In the genomic region with DNA sequence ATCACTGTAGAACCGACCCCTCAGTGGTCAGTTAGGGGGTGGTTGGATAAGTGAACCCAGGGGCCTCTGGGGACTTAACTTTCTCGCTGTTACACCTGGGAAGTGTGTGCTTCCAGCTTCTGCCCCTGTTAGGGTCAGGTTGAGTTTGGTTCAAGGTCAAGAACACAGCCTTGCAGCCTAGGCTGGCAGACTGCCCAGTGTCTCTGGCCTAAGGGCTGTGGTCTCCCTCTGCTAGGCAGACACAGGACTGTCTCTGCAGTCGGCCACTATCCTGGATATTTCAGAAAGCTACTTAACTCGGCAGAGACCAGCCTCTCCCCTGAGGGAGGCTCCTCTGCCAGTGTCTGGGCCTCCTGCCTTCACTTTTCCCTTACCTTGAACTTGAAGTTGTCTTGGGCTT, we compare ENCODE assay signal across 8 mouse cellular contexts. TPM values are rescaled to one million over a fixed set of nuclear protein-coding genes. Genes with fewer than 3 reads are reported as not detected.
A peak's percentile ranks its signal among the peaks of the same experiment; 100 is the strongest.
DNase-seq lines count a peak whose midpoint lies in the region; ATAC-seq lines count a peak whose summit lies in the region.

No protein-coding gene starts in this region.

- H3K27ac ChIP-seq in embryonic facial prominence, embryonic 13.5 days, result peak overlapping the region; percentile 99; the same call in 1 of the 2 replicates
- H3K27ac ChIP-seq in kidney, embryonic 15.5 days, result peak overlapping the region; percentile 96
- H3K27ac ChIP-seq in neural tube, embryonic 12.5 days, result no peak overlapping the region

- H3K9me3 ChIP-seq in embryonic facial prominence, embryonic 13.5 days, result no peaks in the 10 kb centered on the region
- no peaks in the 10 kb centered on the region for H3K9me3 ChIP-seq in kidney, embryonic 15.5 days (replicated peaks)
- H3K9me3 ChIP-seq in neural tube, embryonic 12.5 days, result no peaks in the 10 kb centered on the region

- WGBS in embryonic facial prominence, embryonic 13.5 days, result 34% methylated on average over 4 of the region's 4 CpGs
- WGBS in kidney, embryonic 15.5 days, result 31% methylated on average over 4 of the region's 4 CpGs
- WGBS in neural tube, embryonic 12.5 days, result 55% methylated on average over 4 of the region's 4 CpGs

- H3K27me3 ChIP-seq in embryonic facial prominence, embryonic 13.5 days, result peaks cover 8% of the 10 kb centered on the region; the same call in 1 of the 2 replicates
- H3K27me3 ChIP-seq in kidney, embryonic 15.5 days, result peaks cover 6% of the 10 kb centered on the region; the same call in 1 of the 2 replicates
- H3K27me3 ChIP-seq in neural tube, embryonic 12.5 days (replicated peaks), result peaks cover 10% of the 10 kb centered on the region

- peak overlapping the region; percentile 92 for H3K4me2 ChIP-seq in embryonic facial prominence, embryonic 13.5 days
- peak overlapping the region; percentile 89 for H3K4me2 ChIP-seq in kidney, embryonic 15.5 days
- H3K4me2 ChIP-seq in neural tube, embryonic 12.5 days (replicated peaks), result peak overlapping the region; percentile 84

- peak overlapping the region; percentile 94 for H3K4me3 ChIP-seq in embryonic facial prominence, embryonic 13.5 days
- peak overlapping the region; percentile 92 for H3K4me3 ChIP-seq in kidney, embryonic 15.5 days (replicated peaks)
- peak overlapping the region; percentile 94; the same call in 1 of the 2 replicates for H3K4me3 ChIP-seq in neural tube, embryonic 12.5 days

- H3K9ac ChIP-seq in embryonic facial prominence, embryonic 13.5 days, result peak overlapping the region; percentile 97
- peak overlapping the region; percentile 93 for H3K9ac ChIP-seq in kidney, embryonic 15.5 days
- H3K9ac ChIP-seq in neural tube, embryonic 12.5 days, result peak overlapping the region; percentile 97

- peaks cover 50% of the 10 kb centered on the region for H3K36me3 ChIP-seq in embryonic facial prominence, embryonic 13.5 days
- peaks cover 45% of the 10 kb centered on the region for H3K36me3 ChIP-seq in kidney, embryonic 15.5 days
- H3K36me3 ChIP-seq in neural tube, embryonic 12.5 days, result peaks cover 53% of the 10 kb centered on the region

- ATAC-seq in embryonic facial prominence, embryonic 13.5 days (ENCODE audit: insufficient number of reproducible peaks, insufficient read depth, low FRiP score, low TSS enrichment, low read depth), result no peak
- ATAC-seq in kidney, embryonic 15.5 days (replicated peaks; ENCODE audit: low FRiP score), result no peak
- ATAC-seq in neural tube, embryonic 12.5 days (ENCODE audit: low FRiP score, low read depth), result no peak

- H3K4me1 ChIP-seq in embryonic facial prominence, embryonic 13.5 days, result peaks cover 63% of the 10 kb centered on the region
- H3K4me1 ChIP-seq in kidney, embryonic 15.5 days, result peaks cover 72% of the 10 kb centered on the region
- peaks cover 59% of the 10 kb centered on the region for H3K4me1 ChIP-seq in neural tube, embryonic 12.5 days

- DNase-seq in kidney, adult 11 months, result peak; percentile 34
- DNase-seq in kidney, adult 18-20 months, result no peak
- DNase-seq in layer of hippocampus, postnatal 36 days, result no peak
- DNase-seq in urinary bladder, postnatal 10 days (ENCODE audit: low spot score), result no peak
- no peak for DNase-seq in Muller cell, postnatal 12 days (ENCODE audit: inconsistent ontology term)

RNA-seq across cellular contexts. Expression of a gene that starts 3.8 kb away (rescaled TPM):
- polyA plus RNA-seq in embryonic facial prominence, embryonic 13.5 days (2015; fragmentation: Nextera tagmentation; extraction: Ambion mirVana), result 43.5 and 44.2 TPM in 2 replicates
- polyA plus RNA-seq in kidney, embryonic 15.5 days (2015; fragmentation: Nextera tagmentation; extraction: Ambion mirVana), result 26.8 and 28.8 TPM in 2 replicates
- 99.9 and 106 TPM in 2 replicates for polyA plus RNA-seq in neural tube, embryonic 12.5 days (2016; fragmentation: Nextera tagmentation; extraction: Ambion mirVana)
- 10 to 100 TPM; 87.9 to 90.7 TPM for total RNA-seq in layer of hippocampus, postnatal 36 days (2021)

RNA-seq across cellular contexts. Expression of a gene that starts 38.3 kb away (rescaled TPM):
- polyA plus RNA-seq in embryonic facial prominence, embryonic 13.5 days (2015; fragmentation: Nextera tagmentation; extraction: Ambion mirVana), result not detected in 2 replicates
- polyA plus RNA-seq in kidney, embryonic 15.5 days (2015; fragmentation: Nextera tagmentation; extraction: Ambion mirVana), result not detected in 2 replicates
- not detected in 2 replicates for polyA plus RNA-seq in neural tube, embryonic 12.5 days (2016; fragmentation: Nextera tagmentation; extraction: Ambion mirVana)
- not detected for total RNA-seq in layer of hippocampus, postnatal 36 days (2021)

RNA-seq across cellular contexts. Expression of a gene that starts 38.4 kb away (rescaled TPM):
- polyA plus RNA-seq in embryonic facial prominence, embryonic 13.5 days (2015; fragmentation: Nextera tagmentation; extraction: Ambion mirVana), result 11.5 and 11.6 TPM in 2 replicates
- polyA plus RNA-seq in kidney, embryonic 15.5 days (2015; fragmentation: Nextera tagmentation; extraction: Ambion mirVana), result 20.3 and 20.7 TPM in 2 replicates
- 35.8 and 38.8 TPM in 2 replicates for polyA plus RNA-seq in neural tube, embryonic 12.5 days (2016; fragmentation: Nextera tagmentation; extraction: Ambion mirVana)
- total RNA-seq in layer of hippocampus, postnatal 36 days (2021), result 10 to 100 TPM; 41.7 to 43.9 TPM
